Mouse (Mus musculus): ENCODE results near the gene Fbxo39.
A peak's percentile ranks its signal among the peaks of the same experiment; 100 is the strongest.

DNA sequence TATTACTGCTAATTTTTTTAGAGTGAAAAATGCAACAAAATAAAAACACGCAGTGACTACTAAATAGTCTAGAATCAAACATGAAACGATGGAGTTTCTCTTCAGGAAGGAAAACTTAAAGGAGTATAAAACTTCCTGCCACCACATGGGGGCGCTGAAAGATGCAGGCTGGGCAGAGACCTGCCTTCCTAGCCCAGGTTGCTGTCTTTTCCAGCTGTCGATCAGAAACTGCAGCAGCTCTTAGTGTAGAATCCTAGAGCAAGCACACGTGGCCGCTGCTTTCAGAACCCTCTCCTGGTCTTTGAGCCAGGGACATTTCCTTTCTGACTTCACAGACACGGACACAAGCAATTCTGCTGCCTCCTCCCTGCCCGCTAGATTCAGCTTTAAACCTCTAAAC lies 29.7 kb downstream of the Fbxo39 start:
- TF ChIP-seq EP300 (IDR thresholded peaks at IDR 0.05; ENCODE audit: low read depth) (no peak), CTCF (IDR thresholded peaks at IDR 0.05; ENCODE audit: low read depth) (peak; percentile 69)
